Mouse (Mus musculus) embryonic fibroblast, embryonic 13.5 days (primary cell): ENCODE measurements around the gene Lurap1l.

Experiments used
- CTCF ChIP-seq: IDR thresholded peaks from 2 replicates; pipeline ENCODE4 v1.5.1; 2011; ENCODE audit warnings: mild to moderate bottlenecking, control low read depth, low read length, moderate library complexity, borderline replicate concordance; ENCODE audit not compliant: insufficient read depth
- POLR2A ChIP-seq: IDR thresholded peaks from 2 replicates; pipeline ENCODE4 v1.6.1; 2011; ENCODE audit warnings: low read depth, mild to moderate bottlenecking, control low read depth, low read length, moderate library complexity

GRCm38 (mm10) chr4:80869598-80869997 lies 40.8 kb upstream of the Lurap1l start:
- no peak for TF ChIP-seq CTCF
- TF ChIP-seq POLR2A, result no peak
